Mouse (Mus musculus) CH12.LX (cell line): ENCODE data around the gene Ubtd2. TPM values are rescaled to one million over a fixed set of nuclear protein-coding genes. Genes with fewer than 3 reads are reported as not detected.

Experiments
- DNase-seq: peaks from one replicate; pipeline ENCODE4 v3.0.0-alpha.2; 2013; ENCODE audit errors: extremely low read depth
- H3K27ac ChIP-seq: 2 replicates; pipeline ENCODE4 v1.5.1; 2012; ENCODE audit warnings: low read depth, mild to moderate bottlenecking, control low read depth, moderate library complexity; ENCODE audit not compliant: insufficient read depth
- H3K27me3 ChIP-seq: replicated peaks from 2 replicates; pipeline ENCODE3; 2012; ENCODE audit warnings: inconsistent platforms
- H3K36me3 ChIP-seq, 2 experiments: replicated peaks in 1 of 2; 2 replicates each; pipeline versions ENCODE3 to v1.6.1; 2012; ENCODE audit warnings: inconsistent platforms in 1 of 2, low read length in 1 of 2, mild to moderate bottlenecking in 1 of 2, mixed read lengths in 1 of 2, moderate library complexity in 1 of 2; ENCODE audit not compliant: control insufficient read depth in 1 of 2, insufficient read depth in 1 of 2
- H3K4me1 ChIP-seq, 2 experiments: 2 replicates each; pipeline ENCODE4 v1.6.1; 2012; ENCODE audit warnings: inconsistent platforms in 1 of 2, moderate library complexity in 1 of 2; ENCODE audit not compliant: insufficient read depth in 2 of 2, control insufficient read depth in 1 of 2
- H3K4me2 ChIP-seq: 2 replicates; pipeline ENCODE4 v1.6.1; 2012; ENCODE audit warnings: low read depth, mild to moderate bottlenecking, control low read depth; ENCODE audit not compliant: poor library complexity, insufficient read depth, severe bottlenecking
- H3K4me3 ChIP-seq, 3 experiments: fragments of 150-350 bp in 1 of 3; sonication (generic) in 1 of 3; replicated peaks in 1 of 3; 2 replicates each; pipeline versions ENCODE3 to v1.5.1; 2011 to 2012; ENCODE audit warnings: low read depth in 2 of 3, low read length in 2 of 3, mild to moderate bottlenecking in 2 of 3, moderate library complexity in 2 of 3, control low read depth in 1 of 3, improper control_type of control experiment in 1 of 3, inconsistent platforms in 1 of 3, mixed read lengths in 1 of 3; ENCODE audit not compliant: poor library complexity in 1 of 3
- H3K79me2 ChIP-seq: replicated peaks from 2 replicates; pipeline ENCODE4 v1.6.1; 2012; ENCODE audit warnings: mild to moderate bottlenecking, moderate library complexity; ENCODE audit not compliant: control insufficient read depth, poor library complexity, insufficient read depth, severe bottlenecking; ENCODE audit errors: extremely low read depth
- H3K9ac ChIP-seq: 2 replicates; pipeline ENCODE4 v1.6.1; 2012; ENCODE audit warnings: low read depth, mild to moderate bottlenecking, control low read depth, moderate library complexity; ENCODE audit not compliant: insufficient read depth
- H3K9me3 ChIP-seq: replicated peaks from 2 replicates; pipeline ENCODE3; 2012; ENCODE audit warnings: low read length, inconsistent platforms, mixed read lengths
- BHLHE40 ChIP-seq: IDR thresholded peaks from 2 replicates; pipeline ENCODE4 v1.6.1; 2011; ENCODE audit warnings: mild to moderate bottlenecking, low read depth, low read length, improper control_type of control experiment
- CHD1 ChIP-seq: IDR thresholded peaks from 2 replicates; pipeline ENCODE4 v1.6.1; 2012; ENCODE audit warnings: low read depth, low read length, improper control_type of control experiment, inconsistent platforms
- CHD2 ChIP-seq: IDR thresholded peaks from 2 replicates; pipeline ENCODE4 v1.6.1; 2011; ENCODE audit warnings: low read length, improper control_type of control experiment
- CTCF ChIP-seq, 2 experiments: IDR thresholded peaks in 1 of 2; conservative IDR thresholded peaks in 1 of 2; 2 replicates each; pipeline ENCODE4 v1.5.1; 2011 to 2012; ENCODE audit warnings: low read depth in 2 of 2, low read length in 2 of 2, improper control_type of control experiment in 1 of 2, inconsistent platforms in 1 of 2, mild to moderate bottlenecking in 1 of 2, moderate library complexity in 1 of 2
- E2F4 ChIP-seq: IDR thresholded peaks from 2 replicates; pipeline ENCODE4 v1.6.1; 2011; ENCODE audit warnings: low read depth, low read length, improper control_type of control experiment; ENCODE audit not compliant: insufficient replicate concordance
- ELF1 ChIP-seq: IDR thresholded peaks from 2 replicates; pipeline ENCODE4 v1.6.1; 2014; ENCODE audit warnings: low read depth, mild to moderate bottlenecking, inconsistent platforms, low read length, improper control_type of control experiment
- EP300 ChIP-seq: IDR thresholded peaks from 2 replicates; pipeline ENCODE4 v1.6.1; 2011; ENCODE audit warnings: low read length, improper control_type of control experiment
- ETS1 ChIP-seq: conservative IDR thresholded peaks from 2 replicates; pipeline ENCODE4 v1.6.1; 2012; ENCODE audit warnings: low read depth, mild to moderate bottlenecking, inconsistent platforms, low read length, improper control_type of control experiment, moderate library complexity
- HCFC1 ChIP-seq: IDR thresholded peaks from 2 replicates; pipeline ENCODE4 v1.6.1; 2012; ENCODE audit warnings: low read depth, mild to moderate bottlenecking, inconsistent platforms, low read length, improper control_type of control experiment
- IRF4 ChIP-seq: IDR thresholded peaks from 2 replicates; pipeline ENCODE4 v1.6.1; 2014; ENCODE audit warnings: low read depth, mild to moderate bottlenecking, inconsistent platforms, low read length, improper control_type of control experiment
- JUN ChIP-seq: IDR thresholded peaks from 2 replicates; pipeline ENCODE4 v1.6.1; 2011; ENCODE audit warnings: low read depth, mild to moderate bottlenecking, low read length, improper control_type of control experiment, moderate library complexity; ENCODE audit not compliant: insufficient read depth
- JUND ChIP-seq: conservative IDR thresholded peaks from 2 replicates; pipeline ENCODE4 v1.6.1; 2011; ENCODE audit warnings: low read depth, low read length, improper control_type of control experiment
- KAT2A ChIP-seq: IDR thresholded peaks from 2 replicates; pipeline ENCODE4 v1.6.1; 2012; ENCODE audit warnings: low read length, improper control_type of control experiment, inconsistent platforms; ENCODE audit not compliant: insufficient replicate concordance
- MAFK ChIP-seq: IDR thresholded peaks from 2 replicates; pipeline ENCODE4 v1.6.1; 2011; ENCODE audit warnings: low read length, improper control_type of control experiment; ENCODE audit not compliant: insufficient replicate concordance
- MAX ChIP-seq: IDR thresholded peaks from 2 replicates; pipeline ENCODE4 v1.6.1; 2011; ENCODE audit warnings: low read length, improper control_type of control experiment
- MAZ ChIP-seq: IDR thresholded peaks from 2 replicates; pipeline ENCODE4 v1.6.1; 2012; ENCODE audit warnings: low read depth, mild to moderate bottlenecking, inconsistent platforms, low read length, improper control_type of control experiment, moderate library complexity
- MEF2A ChIP-seq: IDR thresholded peaks from 2 replicates; pipeline ENCODE4 v1.6.1; 2014; ENCODE audit warnings: low read depth, mild to moderate bottlenecking, inconsistent platforms, low read length, improper control_type of control experiment, borderline replicate concordance
- MXI1 ChIP-seq: IDR thresholded peaks from 2 replicates; pipeline ENCODE4 v1.6.1; 2011; ENCODE audit warnings: mild to moderate bottlenecking, low read depth, low read length, improper control_type of control experiment
- MYC ChIP-seq: IDR thresholded peaks from 2 replicates; pipeline ENCODE4 v1.6.1; 2011; ENCODE audit warnings: low read depth, mild to moderate bottlenecking, improper control_type of control experiment, low read length
- NRF1 ChIP-seq: IDR thresholded peaks from 2 replicates; pipeline ENCODE4 v1.6.1; 2014; ENCODE audit warnings: low read depth, mild to moderate bottlenecking, inconsistent platforms, low read length, improper control_type of control experiment, moderate library complexity
- PAX5 ChIP-seq: IDR thresholded peaks from 2 replicates; pipeline ENCODE4 v1.6.1; 2012; ENCODE audit warnings: low read length, inconsistent platforms, mixed read lengths
- POLR2A ChIP-seq: IDR thresholded peaks from 2 replicates; pipeline ENCODE4 v1.6.1; 2011; ENCODE audit warnings: low read depth, mild to moderate bottlenecking, improper control_type of control experiment, low read length
- POLR2AphosphoS2 ChIP-seq: IDR thresholded peaks from 2 replicates; pipeline ENCODE4 v1.6.1; 2011; ENCODE audit warnings: low read depth, low read length, improper control_type of control experiment
- RAD21 ChIP-seq: IDR thresholded peaks from 2 replicates; pipeline ENCODE4 v1.6.1; 2011; ENCODE audit warnings: low read depth, mild to moderate bottlenecking, low read length, improper control_type of control experiment, moderate library complexity
- RCOR1 ChIP-seq: conservative IDR thresholded peaks from 2 replicates; pipeline ENCODE4 v1.6.1; 2012; ENCODE audit warnings: low read depth, mild to moderate bottlenecking, inconsistent platforms, low read length, improper control_type of control experiment
- SIN3A ChIP-seq: IDR thresholded peaks from 2 replicates; pipeline ENCODE4 v1.6.1; 2012; ENCODE audit warnings: low read length, improper control_type of control experiment, inconsistent platforms
- SMC3 ChIP-seq: IDR thresholded peaks from 2 replicates; pipeline ENCODE4 v1.6.1; 2011; ENCODE audit warnings: low read depth, low read length, improper control_type of control experiment
- TCF12 ChIP-seq: IDR thresholded peaks from 2 replicates; pipeline ENCODE4 v1.6.1; 2014; ENCODE audit warnings: low read depth, mild to moderate bottlenecking, inconsistent platforms, low read length, improper control_type of control experiment
- UBTF ChIP-seq: IDR thresholded peaks from 2 replicates; pipeline ENCODE4 v1.6.1; 2012; ENCODE audit warnings: low read depth, mild to moderate bottlenecking, inconsistent platforms, low read length, improper control_type of control experiment, moderate library complexity
- USF1 ChIP-seq: IDR thresholded peaks from 2 replicates; pipeline ENCODE4 v1.6.1; 2014; ENCODE audit warnings: low read depth, mild to moderate bottlenecking, inconsistent platforms, low read length, improper control_type of control experiment
- ZC3H11A ChIP-seq: IDR thresholded peaks from 2 replicates; pipeline ENCODE4 v1.6.1; 2012; ENCODE audit warnings: low read depth, mild to moderate bottlenecking, inconsistent platforms, low read length, improper control_type of control experiment
- ZKSCAN1 ChIP-seq: IDR thresholded peaks from 2 replicates; pipeline ENCODE4 v1.6.1; 2012; ENCODE audit warnings: low read depth, inconsistent platforms, low read length, improper control_type of control experiment, borderline replicate concordance
- ZMIZ1 ChIP-seq: IDR thresholded peaks from 2 replicates; pipeline ENCODE4 v1.6.1; 2012; ENCODE audit warnings: low read depth, mild to moderate bottlenecking, inconsistent platforms, low read length, improper control_type of control experiment
- ZNF384 ChIP-seq: IDR thresholded peaks from 2 replicates; pipeline ENCODE4 v1.6.1; 2012; ENCODE audit warnings: low read depth, low read length, improper control_type of control experiment, inconsistent platforms
- dilution Hi-C: fragments of 300-500 bp; cut with MboI; formaldehyde crosslinking; loops from 2 replicates; pipeline ENCODE4 v1.14.3; 2020; ENCODE audit warnings: low sequenced_read_pairs; ENCODE audit not compliant: extremely low pct_unique_long_range_greater_than_20kb, extremely low pct_ligation_motif_present
- in situ Hi-C: fragments of 300-500 bp; cut with MboI; formaldehyde crosslinking; loops from 3 replicates; pipeline ENCODE4 v1.14.3; 2019; ENCODE audit warnings: low sequenced_read_pairs, low pct_ligation_motif_present, low pct_unique_long_range_greater_than_20kb, mixed read lengths
- polyA plus RNA-seq: library from polyadenylated mRNA; unstranded; fragments of >175 nt; gene quantifications from 2 replicates; pipeline ENCODE4 v1.2.1, GENCODE M21; 2012; ENCODE audit warnings: low read depth; ENCODE audit not compliant: insufficient read length
- total RNA-seq, 2 experiments: library from RNA; depleted of rRNA; stranded (reverse); fragments of 300-350 nt in 1 of 2; fragments of >200 nt in 1 of 2; gene quantifications; 2 replicates each; pipeline ENCODE4 v1.2.3; 2012 to 2014

Ubtd2 gene
- total and polyA plus RNA-seq, 3 experiments: 10.3 to 18.2 (median 17.8) TPM

DNA sequence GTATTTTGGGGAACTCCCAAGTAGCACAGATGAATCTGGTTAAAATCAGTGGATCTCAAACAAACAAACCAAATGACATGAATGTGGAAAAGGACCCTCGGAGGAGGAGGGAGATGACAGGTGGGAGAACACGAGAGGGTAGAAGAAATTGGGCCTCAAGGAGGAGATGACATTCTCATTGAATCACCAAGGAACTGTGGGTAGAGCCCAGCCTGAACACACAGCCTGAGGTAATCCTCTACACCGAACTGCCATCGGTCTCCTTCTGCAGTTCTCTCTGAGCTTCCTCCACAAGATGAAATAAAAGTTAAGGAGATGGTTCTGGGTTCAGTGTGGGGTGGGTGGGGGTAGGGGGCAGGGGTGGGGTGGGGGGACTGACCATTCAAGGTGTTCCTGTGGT lies 71.8 kb downstream of the Ubtd2 start:
- DNase-seq: no peak
- H3K27me3 ChIP-seq: no peaks in the 10 kb centered on the region
- H3K36me3 ChIP-seq: no peaks in the 10 kb centered on the region
- H3K79me2 ChIP-seq: no peaks in the 10 kb centered on the region
- no peaks in the 10 kb centered on the region for H3K9me3 ChIP-seq
- H3K4me3 ChIP-seq: no peak overlapping the region
- no peak for TF ChIP-seq EP300
- H3K4me1 ChIP-seq: peaks cover 13 to 24% of the 10 kb centered on the region in 2 experiments
- H3K9ac ChIP-seq: no peak overlapping the region
- no peak overlapping the region for H3K27ac ChIP-seq
- H3K4me2 ChIP-seq: no peak overlapping the region
- dilution Hi-C loops: no loop called here
- in situ Hi-C loops: no loop called here

DNA sequence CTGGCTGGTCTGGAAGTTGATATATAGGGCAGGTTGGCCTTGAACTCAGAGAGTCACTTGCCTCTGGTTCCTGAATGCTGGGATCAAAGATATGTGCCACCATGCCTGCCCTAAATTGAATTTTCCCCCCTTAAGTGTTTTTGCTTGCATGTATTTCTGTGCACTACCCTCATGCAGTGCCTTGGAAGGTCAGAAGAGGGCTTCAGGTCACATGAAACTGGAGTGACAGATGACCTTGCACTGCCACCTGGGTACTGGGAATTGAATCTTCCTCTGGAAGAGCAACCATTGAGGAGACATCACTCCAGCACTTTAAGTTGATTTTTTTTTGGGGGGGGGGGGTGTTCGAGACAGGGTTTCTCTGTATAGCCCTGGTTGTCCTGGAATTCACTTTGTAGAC lies 75.0 kb downstream of the Ubtd2 start:
- Histone ChIP-seq H3K4me2 (no peak overlapping the region), H3K36me3 (no peaks in the 10 kb centered on the region), H3K4me3 (no peak overlapping the region), H3K79me2 (no peaks in the 10 kb centered on the region), H3K9ac (no peak overlapping the region), H3K27ac (no peak overlapping the region), H3K9me3 (no peaks in the 10 kb centered on the region), H3K27me3 (no peaks in the 10 kb centered on the region), H3K4me1 (peaks cover 5 to 27% of the 10 kb centered on the region in 2 experiments; a peak in 3 of 4 replicates)
- peak; percentile 51 for DNase-seq
- dilution Hi-C loops (no loop called here), in situ Hi-C loops (loop anchor here (10.0 kb wide), 1 partner anchor 175 kb away; no protein-coding TSS in a partner anchor)
- TF ChIP-seq MAFK (no peak), POLR2AphosphoS2 (no peak), CHD2 (no peak), CHD1 (no peak), NRF1 (no peak), PAX5 (no peak), ZC3H11A (peak; percentile 84), ELF1 (no peak), RAD21 (peak; percentile 90), E2F4 (no peak), ETS1 (no peak), ZKSCAN1 (no peak), USF1 (no peak), TCF12 (no peak), SIN3A (no peak), RCOR1 (no peak), KAT2A (no peak), ZMIZ1 (no peak), UBTF (no peak), JUND (no peak), MAZ (no peak), MAX (no peak), EP300 (no peak), MXI1 (no peak), MYC (no peak), POLR2A (no peak), CTCF (conservative IDR thresholded peaks at IDR 0.05 in 1 of 2, IDR thresholded peaks at IDR 0.05 in 1 of 2; ENCODE audit: low read depth in 2 of 2, low read length in 2 of 2) (peak; percentile 41 to 97; a peak in 3 of 4 replicates), JUN (no peak), HCFC1 (no peak), IRF4 (no peak; the same call in 1 of the 2 replicates), MEF2A (0 out of 2 replicates have a peak, but pooled peaks have one; percentile 19), SMC3 (peak; percentile 93), ZNF384 (0 out of 2 replicates have a peak, but pooled peaks have one; percentile 10), BHLHE40 (no peak)
